Mouse (Mus musculus): ENCODE measurements around the gene Myl7. TPM values are rescaled to one million over a fixed set of nuclear protein-coding genes. Genes with fewer than 3 reads are reported as not detected.
"Not testable (repeated sequence)": the region's sequence is repeated elsewhere in the genome, so short reads cannot be mapped to it uniquely, and the experiment has no call there.

Gene Myl7
- total RNA-seq (2022) = under 1 TPM in 1 of 4 experiments, not detected in 3; 0.73 TPM

DNA sequence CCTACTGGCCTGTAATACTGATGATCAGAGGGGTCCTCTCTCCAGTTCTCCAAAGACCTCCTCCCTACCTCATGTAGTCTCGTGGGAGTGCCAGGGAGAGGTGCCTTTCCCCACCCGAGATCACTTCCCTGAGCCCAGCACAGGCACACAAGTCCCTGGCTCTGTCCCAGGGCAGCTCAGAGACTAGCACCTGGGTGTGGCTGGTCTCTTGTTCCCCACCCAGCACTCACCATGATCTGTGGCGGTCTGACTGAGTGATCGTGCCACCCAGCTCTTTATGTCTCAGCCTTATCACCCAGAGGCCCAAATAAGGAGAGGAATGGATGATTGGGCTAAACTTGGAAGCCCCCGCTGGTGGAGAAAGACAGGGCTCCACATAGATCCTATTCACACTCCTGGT is at the start of gene Myl7:
Myl7 (minus strand) TSS at position 252 of the 400 bp plus-strand sequence.
- DNase-seq = no peak

- no peak for DNase-seq
Measured at GRCm38 (mm10) chr11:5947796-5948195, 49.2 kb upstream of the Myl7 start.

DNA sequence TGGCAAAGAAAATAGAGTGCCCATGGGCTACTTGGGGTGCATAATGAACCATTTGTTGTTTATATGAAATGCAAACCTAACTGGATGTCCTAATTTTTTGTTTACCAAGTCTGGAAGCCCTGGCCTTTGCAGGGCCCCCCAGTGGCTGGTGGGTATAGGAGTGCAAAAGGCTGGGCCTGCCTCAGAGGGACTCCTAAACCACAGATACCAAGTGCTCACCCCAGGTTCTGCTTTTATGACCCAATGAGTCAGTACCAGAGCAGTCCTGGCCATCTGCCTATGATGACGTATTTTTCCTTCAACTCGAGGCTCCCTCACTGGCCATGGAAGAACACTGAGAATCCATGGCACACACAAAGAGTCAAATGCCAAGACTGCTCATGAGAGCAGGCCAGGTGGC is 46.5 kb upstream of the Myl7 start:
- DNase-seq = peak; percentile 75

- no peak for DNase-seq
Measured at GRCm38 (mm10) chr11:5942966-5943365, 44.4 kb upstream of the Myl7 start.

DNA sequence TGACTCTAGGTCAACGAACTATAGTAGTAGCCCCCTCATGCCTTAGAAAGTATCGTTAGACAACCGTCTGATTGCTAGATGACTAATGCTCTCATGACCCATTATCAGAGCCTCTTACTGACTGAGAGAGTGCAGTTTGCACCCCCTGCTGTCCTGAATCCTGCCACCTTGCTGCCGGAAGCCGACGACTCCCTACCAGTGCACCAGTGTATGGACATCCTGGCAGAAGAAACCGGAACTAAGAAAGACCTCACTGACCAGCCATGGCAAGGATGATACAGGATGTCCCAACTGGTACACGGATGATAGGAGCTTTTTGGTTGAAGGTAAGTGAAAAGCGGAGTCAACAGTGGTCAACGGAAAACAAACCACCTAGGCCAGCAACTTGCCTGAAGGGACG is 35.9 kb upstream of the Myl7 start:
- not testable (repeated sequence) for DNase-seq

DNA sequence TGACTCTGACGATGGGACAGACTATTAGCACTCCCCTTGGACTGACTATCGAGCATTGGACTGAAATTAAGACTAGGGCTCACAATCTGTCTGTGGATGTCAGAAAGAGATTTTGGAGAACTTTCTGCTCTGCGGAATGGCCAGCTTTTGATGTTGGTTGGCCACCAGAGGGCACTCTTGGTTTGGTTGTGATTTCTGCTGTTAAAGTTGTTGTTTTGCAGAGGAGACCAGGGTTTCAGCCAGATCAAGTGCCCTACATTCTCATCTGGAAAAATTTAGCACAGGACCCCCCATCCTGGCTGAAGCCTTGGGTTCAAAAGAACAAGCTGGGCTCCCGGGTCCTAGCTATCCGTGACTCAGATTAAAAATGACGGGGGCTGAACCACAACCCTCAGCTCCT is 33.4 kb upstream of the Myl7 start:
- DNase-seq = not testable (repeated sequence)

- no peak for DNase-seq
Measured at GRCm38 (mm10) chr11:5930578-5930977, 32.0 kb upstream of the Myl7 start.

DNA sequence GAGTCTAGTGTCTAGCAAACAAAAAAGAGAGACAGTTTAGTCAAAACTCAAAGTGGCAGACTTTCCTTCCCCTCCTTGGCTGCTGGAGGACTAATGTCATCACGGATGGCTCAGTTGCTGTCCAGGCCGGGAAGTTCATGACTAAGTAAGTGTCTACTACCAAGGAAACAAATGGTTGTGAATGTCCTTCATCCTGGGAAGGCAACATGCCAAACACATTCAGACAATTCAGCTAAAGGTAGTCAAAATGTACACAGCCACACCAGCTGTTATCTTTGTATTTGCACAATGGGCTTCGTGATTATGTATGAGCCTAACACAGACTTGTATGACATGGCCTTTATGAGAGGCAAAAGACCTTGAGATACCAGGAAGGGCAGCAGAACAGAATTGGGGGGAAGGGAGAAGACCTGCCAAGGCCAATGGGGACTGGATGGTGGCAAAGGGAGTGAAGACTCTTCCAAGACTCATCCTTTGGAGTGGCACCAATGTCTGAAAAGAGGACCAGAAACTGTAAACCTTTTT is 28.2 kb upstream of the Myl7 start:
- DNase-seq = no peak

GRCm38 (mm10) chr11:5924699-5925098 is 26.1 kb upstream of the Myl7 start:
- no peak for DNase-seq

GRCm38 (mm10) chr11:5920323-5920960 is 21.9 kb upstream of the Myl7 start:
- no peak for DNase-seq

- no peak for DNase-seq
Measured at GRCm38 (mm10) chr11:5919606-5920005, 21.0 kb upstream of the Myl7 start.

DNA sequence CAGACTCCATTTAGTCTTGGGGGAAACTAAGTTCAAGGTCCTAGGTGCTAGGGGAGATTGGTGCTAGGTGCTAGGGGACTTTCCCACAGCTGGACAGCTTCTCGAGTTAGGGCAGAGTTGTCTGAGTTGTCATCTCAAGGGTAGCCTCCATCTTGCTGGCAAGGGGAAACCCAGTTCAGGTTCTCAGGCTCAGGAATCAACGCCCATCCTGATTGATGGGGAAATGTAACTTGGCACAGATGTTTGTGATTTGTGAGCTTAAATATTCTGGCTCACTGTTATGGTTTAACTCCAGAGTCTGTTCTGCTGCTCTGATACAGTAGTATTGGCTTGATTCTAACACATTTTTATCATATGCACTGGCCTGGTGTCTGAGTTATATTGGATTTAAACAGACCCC is 19.5 kb upstream of the Myl7 start:
- DNase-seq = no peak

- DNase-seq = no peak
Measured at GRCm38 (mm10) chr11:5916178-5916548, 17.6 kb upstream of the Myl7 start.

- no peak for DNase-seq
Measured at GRCm38 (mm10) chr11:5915429-5916177, 17.0 kb upstream of the Myl7 start.

DNA sequence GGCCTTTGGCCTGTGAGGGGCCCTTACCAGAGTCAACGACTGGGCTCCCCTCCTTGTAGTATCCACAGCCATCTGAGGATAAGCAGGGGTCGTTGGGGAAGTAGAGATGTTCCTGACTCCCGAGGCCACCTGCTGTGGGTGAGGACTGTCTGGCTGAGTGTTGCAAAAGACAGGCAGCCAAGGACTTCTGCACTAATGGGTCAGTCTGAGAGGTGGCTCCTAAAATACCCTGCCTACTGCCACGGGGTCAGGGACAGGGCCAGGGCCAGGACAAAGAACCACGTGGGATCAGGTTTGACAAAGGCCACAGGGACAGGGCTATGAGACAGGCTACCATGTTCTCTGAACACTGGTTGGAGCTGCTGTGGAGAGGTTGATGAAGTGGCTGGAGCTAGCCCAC is 16.4 kb upstream of the Myl7 start:
- no peak for DNase-seq

DNA sequence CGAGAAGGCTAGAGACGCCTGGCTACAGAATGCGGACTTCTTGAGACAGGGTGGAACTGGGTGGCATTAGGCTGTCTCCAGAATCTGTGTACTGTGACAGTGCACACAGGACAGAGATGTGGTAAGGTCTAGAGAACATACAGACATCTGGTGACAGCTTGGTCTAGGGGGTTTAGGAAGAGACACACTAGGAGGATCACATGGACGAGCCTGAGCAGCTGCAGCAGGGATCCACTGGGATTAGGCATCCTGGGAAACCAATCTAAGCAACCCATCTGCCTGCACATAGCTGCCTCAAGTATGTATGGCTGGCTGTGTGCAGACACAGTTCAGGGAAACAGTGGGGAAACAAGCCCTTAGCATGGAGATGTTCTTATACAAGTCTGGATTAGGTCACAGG is 15.4 kb upstream of the Myl7 start:
- DNase-seq = no peak

GRCm38 (mm10) chr11:5913256-5913655 is 14.7 kb upstream of the Myl7 start:
- DNase-seq = no peak

DNA sequence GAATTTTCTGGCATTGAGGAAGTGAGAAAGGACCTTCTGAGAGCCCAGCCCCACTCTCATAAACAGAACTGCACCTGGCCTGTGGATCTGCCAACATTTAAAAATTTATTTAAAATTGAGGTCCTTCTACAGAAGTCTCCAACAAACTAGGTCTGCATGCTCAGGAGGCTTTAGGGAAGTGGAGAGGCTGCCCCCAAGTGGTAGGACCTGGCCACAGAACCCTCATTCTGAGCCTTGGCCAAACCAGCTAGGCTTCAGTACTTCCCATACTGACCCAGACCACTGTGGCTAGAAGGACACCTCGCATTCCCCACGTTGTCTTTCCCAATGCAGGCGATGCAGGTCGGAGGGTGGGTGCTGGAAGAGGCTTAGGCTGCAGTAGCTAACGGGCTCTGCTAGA is 14.1 kb upstream of the Myl7 start:
- peak; percentile 35 for DNase-seq

DNA sequence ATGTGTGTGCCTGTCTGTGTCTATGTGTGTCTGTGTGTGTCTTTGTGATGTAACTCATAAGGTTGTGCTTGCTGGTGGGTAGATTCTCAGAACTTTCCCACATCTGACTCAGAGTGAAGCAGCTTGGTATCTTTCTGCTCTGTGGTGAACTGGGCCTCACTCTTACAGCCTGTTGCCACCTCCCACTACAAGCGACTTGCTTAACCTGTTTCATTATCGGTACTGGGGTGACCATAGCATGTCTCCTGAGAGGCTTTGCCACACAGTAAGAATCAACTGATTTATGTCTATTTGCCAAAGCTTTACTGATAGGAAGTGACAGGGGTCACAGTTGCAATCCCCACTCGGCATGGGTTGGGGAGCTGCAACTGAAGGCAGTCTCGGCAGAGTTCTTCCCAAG is 10.1 kb upstream of the Myl7 start:
- DNase-seq = no peak

- DNase-seq = no peak
Measured at GRCm38 (mm10) chr11:5907096-5907495, 8.5 kb upstream of the Myl7 start.

DNA sequence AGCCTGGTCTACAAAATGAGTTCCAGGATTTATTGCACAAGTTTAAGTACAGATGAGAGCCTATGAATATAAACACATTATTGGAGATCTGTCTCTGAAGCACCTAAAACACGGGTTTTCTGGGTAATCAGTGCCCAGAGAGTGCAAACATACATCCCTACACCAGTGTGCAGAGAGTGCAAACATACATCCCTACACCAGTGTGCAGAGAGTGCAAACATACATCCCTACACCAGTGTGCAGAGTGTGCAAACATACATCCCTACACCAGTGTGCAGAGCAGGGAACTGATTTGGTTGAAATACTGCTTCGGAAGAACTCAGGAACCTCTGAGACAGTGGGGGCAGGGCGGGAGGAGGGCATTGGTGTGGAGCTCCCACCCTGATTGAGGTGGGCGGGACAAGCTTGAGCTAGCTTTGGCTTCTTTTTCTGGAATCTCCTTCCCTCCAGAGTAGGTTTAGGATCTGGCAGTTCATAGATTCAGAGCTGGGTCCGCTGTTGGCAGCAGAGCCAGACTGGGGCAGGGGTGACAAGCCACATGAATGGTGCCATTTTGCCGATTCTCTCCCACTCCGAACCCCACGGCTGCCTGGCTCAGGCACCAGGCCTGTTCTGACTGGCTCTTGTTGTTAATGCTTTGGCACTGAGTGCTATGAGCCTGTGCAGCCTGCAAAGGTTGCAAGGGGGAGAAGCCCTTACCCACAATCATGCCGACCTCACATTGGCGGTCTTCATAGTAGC is 7.4 kb upstream of the Myl7 start:
- no peak for DNase-seq

DNA sequence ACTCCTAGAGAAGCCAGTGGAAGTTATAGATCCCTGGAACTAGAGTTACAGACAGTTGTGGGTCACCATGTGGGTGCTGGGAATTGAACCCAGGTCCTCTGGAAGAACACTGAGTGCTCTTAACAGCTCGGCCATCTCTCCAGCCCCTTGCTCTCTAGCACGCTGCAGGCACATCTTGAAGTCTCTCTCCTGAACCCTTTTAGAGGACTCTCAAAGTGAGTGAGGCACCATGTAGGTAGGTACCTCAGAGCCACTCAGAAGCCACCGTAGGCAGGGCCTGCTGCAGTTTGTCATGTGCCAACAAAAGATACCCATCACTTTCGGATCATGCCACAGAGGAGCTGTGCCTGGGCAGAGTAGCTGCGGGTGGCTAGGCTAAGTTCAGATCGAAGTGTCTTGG is 6.3 kb upstream of the Myl7 start:
- no peak for DNase-seq

- DNase-seq = no peak
Measured at GRCm38 (mm10) chr11:5904357-5904756, 5.8 kb upstream of the Myl7 start.
